Mouse (Mus musculus) embryonic facial prominence, embryonic 13.5 days (tissue): Measurements from ENCODE around the gene Hdac10. TPM values are rescaled to one million over a fixed set of nuclear protein-coding genes. Genes with fewer than 3 reads are reported as not detected.
A peak's percentile ranks its signal among the peaks of the same experiment; 100 is the strongest.

ENCODE experiments used
- ATAC-seq: fragments of 200-750 bp; cut with Nextera tagmentation; 2 replicates; pipeline ENCODE4 v1.8.0; 2017; ENCODE audit warnings: low read depth; ENCODE audit not compliant: insufficient number of reproducible peaks, insufficient read depth, low FRiP score, low TSS enrichment
- H3K27ac ChIP-seq: fragments of 300-500 bp; sonication (generic); 2 replicates; pipeline ENCODE4 v1.5.1; 2015; ENCODE audit warnings: moderate library complexity, mild to moderate bottlenecking, inconsistent platforms
- H3K27me3 ChIP-seq: fragments of 300-500 bp; sonication (generic); 2 replicates; pipeline ENCODE4 v1.6.1; 2015; ENCODE audit warnings: mild to moderate bottlenecking, inconsistent platforms
- H3K36me3 ChIP-seq: fragments of 300-500 bp; sonication (generic); 2 replicates; pipeline ENCODE4 v1.6.1; 2015; ENCODE audit warnings: mild to moderate bottlenecking, inconsistent platforms
- H3K4me1 ChIP-seq: fragments of 300-500 bp; sonication (generic); 2 replicates; pipeline ENCODE4 v1.6.1; 2015; ENCODE audit warnings: inconsistent platforms
- H3K4me2 ChIP-seq: fragments of 300-500 bp; sonication (generic); 2 replicates; pipeline ENCODE4 v1.6.1; 2015; ENCODE audit warnings: moderate library complexity, mild to moderate bottlenecking, inconsistent platforms
- H3K4me3 ChIP-seq: fragments of 300-500 bp; sonication (generic); 2 replicates; pipeline ENCODE4 v1.5.1; 2015; ENCODE audit warnings: mild to moderate bottlenecking, inconsistent platforms
- H3K9ac ChIP-seq: fragments of 300-500 bp; sonication (generic); 2 replicates; pipeline ENCODE4 v1.6.1; 2015; ENCODE audit warnings: mild to moderate bottlenecking, inconsistent platforms
- H3K9me3 ChIP-seq: fragments of 300-500 bp; sonication (generic); 2 replicates; pipeline ENCODE4 v1.6.1; 2016; ENCODE audit warnings: inconsistent platforms
- WGBS: fragments of 180-500 bp; shearing (Covaris S2); methylation state at CpG from one replicate; pipeline ENCODE4 v1.1.7; 2015; ENCODE audit warnings: mixed read lengths; 5-methylcytosine and 5-hydroxymethylcytosine counted together
- polyA plus RNA-seq: library from polyadenylated mRNA; unstranded; fragments of >200 nt; fragmentation: Nextera tagmentation; extraction: Ambion mirVana; gene quantifications from 2 replicates; pipeline ENCODE4 v1.2.1, GENCODE M21; 2015

Hdac10 gene
- polyA plus RNA-seq: 19.5 and 19.6 TPM in 2 replicates

DNA sequence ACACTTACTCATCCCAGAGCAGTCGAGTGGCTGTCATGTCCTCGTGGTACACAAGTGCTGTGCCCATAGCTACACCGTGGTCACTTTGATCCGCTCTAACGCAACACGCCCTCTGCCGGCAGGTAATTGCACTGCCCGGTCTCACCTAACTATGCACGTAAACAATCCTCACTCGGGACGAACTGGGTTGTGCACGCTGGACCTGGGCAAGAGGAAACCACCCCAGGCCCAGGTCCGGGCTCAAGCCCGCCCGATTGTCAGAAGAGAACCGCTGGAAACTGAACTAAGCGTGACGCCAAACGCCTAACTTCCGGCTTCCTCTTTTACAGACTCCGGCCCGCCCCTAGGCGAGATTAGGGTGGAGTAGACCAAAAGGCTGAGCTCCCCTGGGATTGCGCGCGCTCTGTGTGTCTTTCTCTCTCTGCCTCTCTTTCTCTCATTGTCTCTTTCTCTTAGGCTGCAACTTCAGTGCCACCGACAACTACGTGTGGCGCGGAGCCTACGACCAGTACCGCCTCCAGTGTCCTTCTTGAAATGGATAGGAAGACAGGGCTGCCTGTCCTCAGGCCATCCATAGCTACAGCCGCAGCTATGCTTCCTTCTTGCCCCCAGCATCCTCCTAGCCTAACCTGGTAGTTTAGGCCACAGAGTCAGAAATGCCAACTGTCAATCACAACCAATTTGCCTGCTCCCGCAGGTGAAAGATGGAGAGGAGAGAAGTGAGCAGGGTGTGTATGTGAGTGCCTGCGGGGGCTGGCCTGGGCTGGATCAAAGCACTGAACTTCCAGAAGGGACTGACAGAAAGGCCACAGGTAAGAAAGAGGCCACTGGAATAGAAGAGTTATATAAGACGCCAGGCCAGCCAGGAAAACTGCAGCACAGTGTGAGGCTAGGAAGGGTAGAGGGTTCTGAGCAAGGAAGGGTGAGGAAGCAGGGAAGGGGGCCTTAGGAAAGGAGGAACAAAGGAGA is at the start of gene Hdac10:
Gene Hdac10, minus strand, starts transcription at position 319 of the 969 bp plus-strand sequence.
- peak within 1 kb of the TSS; percentile 62 for H3K4me3 ChIP-seq
- H3K27ac ChIP-seq: peak within 1 kb of the TSS; percentile 80

DNA sequence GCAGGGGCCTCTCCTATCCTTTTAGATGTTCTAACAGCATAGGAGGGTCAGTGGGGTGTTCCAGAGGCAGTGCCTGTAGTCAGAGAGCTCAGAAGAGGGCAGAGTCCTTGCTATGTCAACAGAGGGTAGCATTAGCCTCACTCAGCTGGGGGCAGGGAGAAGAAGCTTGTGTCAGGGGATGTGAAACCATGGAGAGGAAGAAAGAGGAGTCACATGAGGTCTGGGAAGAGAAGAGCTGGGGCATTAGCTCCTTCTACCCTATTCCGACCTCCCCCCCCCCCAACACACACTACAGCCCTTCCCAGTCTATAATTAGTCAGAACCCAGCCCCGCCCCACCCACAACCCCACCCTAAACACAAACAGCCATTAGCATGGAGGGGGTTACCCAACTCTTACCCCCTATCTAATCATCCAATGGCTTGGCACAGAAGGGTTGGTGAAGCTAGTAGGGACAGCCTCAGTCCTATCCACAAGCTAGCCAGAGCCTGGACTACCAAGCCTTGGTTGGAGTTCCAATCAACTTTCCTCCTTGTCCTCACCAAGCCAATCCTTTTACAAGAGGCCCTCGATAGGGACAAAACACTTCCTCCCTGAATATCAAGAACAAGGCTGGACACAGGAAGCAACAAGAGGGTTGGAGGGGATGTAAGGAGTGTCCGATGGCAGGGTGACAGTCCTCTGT is 49.2 kb upstream of the Hdac10 start:
- H3K4me1 ChIP-seq: peaks cover 88% of the 10 kb centered on the region
- no peaks in the 10 kb centered on the region for H3K36me3 ChIP-seq
- WGBS: 58% methylated on average over 4 of the region's 4 CpGs
- H3K9ac ChIP-seq: peak overlapping the region; percentile 2; the same call in 1 of the 2 replicates
- H3K4me2 ChIP-seq: peak overlapping the region; percentile 93
- peak overlapping the region; percentile 95 for H3K27ac ChIP-seq
- no peaks in the 10 kb centered on the region for H3K9me3 ChIP-seq
- H3K27me3 ChIP-seq: no peaks in the 10 kb centered on the region
- ATAC-seq: no peak
- peak overlapping the region; percentile 83 for H3K4me3 ChIP-seq

More for the DNA sequence above, at the start of gene Hdac10:
- peaks cover 11% of the 10 kb centered on the region; the same call in 1 of the 2 replicates for H3K36me3 ChIP-seq
- ATAC-seq: peak; percentile 77
- H3K9ac ChIP-seq: peak within 1 kb of the TSS; percentile 79
- H3K9me3 ChIP-seq: no peaks in the 10 kb centered on the region
- 2% methylated on average over 36 of the region's 36 CpGs for WGBS
- H3K4me1 ChIP-seq: peaks cover 23% of the 10 kb centered on the region
- no peaks in the 10 kb centered on the region for H3K27me3 ChIP-seq
- H3K4me2 ChIP-seq: peak within 1 kb of the TSS; percentile 88

DNA sequence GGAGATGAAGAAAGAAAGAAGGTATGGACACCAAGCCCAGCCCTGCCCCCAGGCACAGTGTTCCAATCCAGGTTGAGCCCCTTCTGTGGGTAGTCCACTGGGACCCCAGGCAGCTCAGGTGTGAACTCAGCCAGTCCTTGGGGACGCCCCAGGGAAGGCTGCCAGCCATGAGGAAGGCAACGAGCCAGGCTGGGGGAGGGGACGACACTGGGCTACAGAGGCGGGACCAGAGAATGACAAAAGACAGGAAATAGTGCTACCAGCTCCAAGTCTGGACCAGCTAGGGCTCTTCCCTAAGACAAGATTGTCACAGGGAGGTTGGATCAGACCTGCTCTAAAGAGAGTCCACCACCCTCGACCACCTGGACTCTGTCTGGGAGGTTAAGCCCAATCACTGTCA is 48.6 kb upstream of the Hdac10 start:
- H3K4me3 ChIP-seq: peak overlapping the region; percentile 14
- H3K4me1 ChIP-seq: peaks cover 88% of the 10 kb centered on the region
- ATAC-seq: no peak
- no peaks in the 10 kb centered on the region for H3K9me3 ChIP-seq
- peak overlapping the region; percentile 93 for H3K4me2 ChIP-seq
- WGBS: 28% methylated on average over 5 of the region's 5 CpGs
- peak overlapping the region; percentile 2; the same call in 1 of the 2 replicates for H3K9ac ChIP-seq
- no peaks in the 10 kb centered on the region for H3K36me3 ChIP-seq
- H3K27ac ChIP-seq: peak overlapping the region; percentile 71
- no peaks in the 10 kb centered on the region for H3K27me3 ChIP-seq

DNA sequence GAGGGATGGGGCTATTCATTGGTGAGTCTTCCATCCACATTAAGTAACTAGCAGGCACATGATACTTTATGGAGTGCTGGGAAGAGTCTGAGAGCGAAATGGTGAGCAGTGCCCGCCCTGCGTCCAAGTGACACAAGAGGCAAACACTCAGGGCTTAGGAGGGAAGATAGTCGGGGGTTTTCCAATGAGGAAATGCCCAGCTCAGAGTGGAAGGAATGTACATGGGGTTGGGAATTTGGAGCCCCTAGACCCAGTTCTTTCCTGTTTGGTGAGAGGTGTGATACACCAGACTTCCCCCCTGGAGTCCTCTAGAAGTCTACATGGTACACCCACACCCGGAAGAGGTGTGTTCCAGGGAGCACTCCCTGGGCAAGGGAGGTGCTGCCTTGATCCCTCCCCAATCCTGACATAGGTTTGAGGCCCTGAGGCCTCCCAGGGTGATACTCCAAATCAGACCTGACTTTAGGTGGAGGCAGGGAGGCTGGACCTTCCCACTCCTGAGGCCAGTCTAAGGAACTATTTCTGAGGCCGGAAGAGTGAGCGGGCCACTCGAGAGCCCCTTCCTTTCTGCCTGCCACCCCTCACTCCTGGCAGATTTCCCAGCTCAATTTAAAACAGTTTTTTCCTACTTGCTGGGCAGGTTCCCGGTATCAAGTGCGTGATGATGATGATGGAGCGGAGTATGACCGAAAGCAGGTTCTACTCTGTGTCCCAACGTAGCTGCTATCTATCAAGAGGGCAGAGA is 47.1 kb upstream of the Hdac10 start:
- H3K9ac ChIP-seq: no peak overlapping the region
- H3K4me1 ChIP-seq: peaks cover 90% of the 10 kb centered on the region
- H3K4me3 ChIP-seq: no peak overlapping the region
- peak overlapping the region; percentile 16; the same call in 1 of the 2 replicates for H3K4me2 ChIP-seq
- no peaks in the 10 kb centered on the region for H3K9me3 ChIP-seq
- ATAC-seq: no peak
- no peaks in the 10 kb centered on the region for H3K36me3 ChIP-seq
- no peaks in the 10 kb centered on the region for H3K27me3 ChIP-seq
- WGBS: 70% methylated on average over 13 of the region's 13 CpGs
- peak overlapping the region; percentile 55 for H3K27ac ChIP-seq

DNA sequence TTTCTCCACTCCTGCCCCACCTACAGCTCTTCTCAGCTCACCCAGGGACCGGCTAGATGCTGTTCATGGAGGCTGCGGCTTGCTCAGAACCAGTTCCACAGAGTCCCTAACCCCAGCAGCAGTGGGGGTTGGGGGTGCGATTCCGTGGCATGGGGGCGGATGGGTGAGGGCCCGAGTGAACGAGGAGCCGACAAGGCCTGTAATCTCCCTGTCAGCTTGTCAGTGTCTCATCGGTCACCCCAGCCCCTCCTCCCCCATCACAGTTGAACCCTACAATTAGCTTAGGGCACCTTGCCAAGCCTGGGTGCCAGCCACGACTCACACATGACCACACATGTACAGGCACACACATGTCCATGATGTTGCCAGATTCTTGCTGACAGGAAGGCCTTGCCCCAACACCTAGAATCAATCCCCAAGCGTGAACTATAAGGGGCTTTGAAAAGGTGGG is 46.4 kb upstream of the Hdac10 start:
- Histone ChIP-seq H3K4me1 (peaks cover 96% of the 10 kb centered on the region), H3K27ac (peak overlapping the region; percentile 55; the same call in 1 of the 2 replicates), H3K9me3 (no peaks in the 10 kb centered on the region), H3K27me3 (no peaks in the 10 kb centered on the region), H3K36me3 (no peaks in the 10 kb centered on the region), H3K9ac (no peak overlapping the region), H3K4me2 (peak overlapping the region; percentile 99), H3K4me3 (peak overlapping the region; percentile 55; the same call in 1 of the 2 replicates)
- WGBS: 58% methylated on average over 11 of the region's 11 CpGs
- ATAC-seq: no peak; the same call in 1 of the 2 replicates

DNA sequence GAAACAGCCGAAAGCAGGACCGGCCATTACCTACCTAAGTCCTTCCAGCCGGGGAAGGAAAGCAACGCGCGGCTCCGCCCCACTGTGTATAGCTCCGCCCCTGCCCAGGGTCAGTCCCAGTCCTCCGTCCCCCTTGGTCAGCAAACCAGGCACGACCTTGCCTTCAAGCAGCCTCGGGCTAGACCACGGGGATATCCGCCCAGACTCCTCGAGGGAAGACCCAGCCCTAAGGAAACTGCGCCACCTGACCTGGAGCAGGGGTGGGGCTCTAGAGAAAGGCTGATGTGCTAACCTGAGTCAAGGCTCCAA is 45.4 kb upstream of the Hdac10 start:
- Histone ChIP-seq H3K9me3 (no peaks in the 10 kb centered on the region), H3K27ac (peak overlapping the region; percentile 55; the same call in 1 of the 2 replicates), H3K9ac (peak overlapping the region; percentile 73), H3K4me1 (peaks cover 98% of the 10 kb centered on the region), H3K36me3 (peaks cover 2% of the 10 kb centered on the region; the same call in 1 of the 2 replicates), H3K27me3 (no peaks in the 10 kb centered on the region), H3K4me2 (peak overlapping the region; percentile 99), H3K4me3 (peak overlapping the region; percentile 55)
- WGBS: 2% methylated on average over 15 of the region's 15 CpGs
- no peak; the same call in 1 of the 2 replicates for ATAC-seq

DNA sequence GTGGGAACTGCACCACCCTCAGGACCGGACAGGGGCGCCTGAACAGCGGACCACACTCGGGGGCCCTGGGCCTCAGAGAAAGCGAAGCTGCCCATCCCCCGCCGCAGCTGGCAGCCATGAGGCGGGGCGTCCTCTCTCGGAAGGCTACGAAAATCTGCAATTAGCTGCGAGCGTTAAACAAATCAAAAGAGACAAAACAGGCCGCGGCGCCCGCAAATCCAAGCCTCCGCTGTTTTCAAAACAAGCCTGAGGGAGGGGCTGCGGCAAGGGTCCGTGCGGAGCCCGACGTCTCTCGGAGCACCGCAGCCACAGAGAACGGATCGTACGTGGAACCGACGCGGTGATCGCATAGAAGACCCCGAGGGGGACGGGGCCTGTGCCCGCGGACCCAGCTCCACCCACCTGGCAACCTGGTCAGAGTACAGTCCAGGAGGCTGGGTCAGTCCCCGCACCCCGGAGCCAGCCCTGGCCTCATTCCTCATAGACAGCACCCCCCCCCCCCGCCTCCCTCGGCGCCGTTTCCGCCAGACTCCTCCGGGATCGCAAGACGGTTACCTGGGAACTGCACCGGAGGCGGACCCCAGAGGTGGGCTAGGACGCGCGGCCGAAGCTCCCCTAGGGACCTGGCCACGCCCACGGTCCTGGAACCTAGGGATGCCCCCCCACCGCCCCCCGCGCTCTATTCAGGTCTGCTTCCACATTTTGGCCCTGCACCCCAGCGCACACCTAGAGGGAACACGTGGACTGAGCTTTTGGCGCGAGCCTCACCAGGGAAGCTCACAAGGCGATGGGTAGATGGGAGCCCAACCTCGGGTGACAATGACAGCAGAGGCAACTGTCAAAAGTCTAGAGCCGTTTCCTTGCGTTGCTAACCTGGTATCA is 44.8 kb upstream of the Hdac10 start:
- no peaks in the 10 kb centered on the region for H3K27me3 ChIP-seq
- H3K4me3 ChIP-seq: peak overlapping the region; percentile 55
- peak overlapping the region; percentile 99 for H3K4me2 ChIP-seq
- no peaks in the 10 kb centered on the region for H3K9me3 ChIP-seq
- peak overlapping the region; percentile 73 for H3K9ac ChIP-seq
- H3K4me1 ChIP-seq: peaks cover 98% of the 10 kb centered on the region
- under 1% methylated on average over 61 of the region's 65 CpGs for WGBS
- H3K27ac ChIP-seq: peak overlapping the region; percentile 84
- ATAC-seq: no peak
- H3K36me3 ChIP-seq: peaks cover 8% of the 10 kb centered on the region

DNA sequence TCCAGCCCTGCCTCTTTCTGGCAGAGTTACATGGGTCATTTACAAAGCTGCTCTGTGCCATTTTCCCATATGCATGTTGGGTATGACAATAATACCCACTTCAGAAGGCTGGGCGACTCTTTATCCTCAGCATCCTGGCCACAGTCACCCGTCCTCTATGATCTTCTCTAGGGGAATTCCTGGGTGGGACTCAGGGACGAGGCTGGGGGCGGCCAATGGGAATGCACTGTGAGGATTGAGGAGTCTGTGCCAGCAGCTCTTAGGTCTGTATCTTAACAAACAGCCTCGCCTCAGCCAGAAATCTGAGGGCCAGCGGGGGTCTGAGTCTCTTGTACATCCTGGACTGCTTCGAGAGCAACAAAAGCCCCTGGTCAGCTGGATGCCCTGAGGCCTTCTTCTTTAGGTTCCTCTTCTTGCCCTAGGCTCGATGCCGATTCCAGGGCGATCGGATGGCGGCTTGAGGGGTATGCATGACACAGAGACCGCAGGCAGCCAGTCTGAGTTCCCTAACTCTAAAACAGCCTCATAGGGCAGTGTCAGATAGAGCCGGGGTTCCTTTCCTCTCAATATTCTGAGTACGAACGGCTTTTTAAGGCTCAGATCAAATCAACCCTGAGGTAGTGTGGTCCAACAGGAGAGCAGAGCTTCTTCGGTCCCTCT is 43.9 kb upstream of the Hdac10 start:
- no peaks in the 10 kb centered on the region for H3K9me3 ChIP-seq
- H3K4me2 ChIP-seq: peak overlapping the region; percentile 99
- no peaks in the 10 kb centered on the region for H3K27me3 ChIP-seq
- peaks cover 94% of the 10 kb centered on the region for H3K4me1 ChIP-seq
- H3K9ac ChIP-seq: peak overlapping the region; percentile 73
- ATAC-seq: no peak
- peak overlapping the region; percentile 84 for H3K27ac ChIP-seq
- peaks cover 17% of the 10 kb centered on the region for H3K36me3 ChIP-seq
- 29% methylated on average over 17 of the region's 17 CpGs for WGBS
- peak overlapping the region; percentile 55 for H3K4me3 ChIP-seq

DNA sequence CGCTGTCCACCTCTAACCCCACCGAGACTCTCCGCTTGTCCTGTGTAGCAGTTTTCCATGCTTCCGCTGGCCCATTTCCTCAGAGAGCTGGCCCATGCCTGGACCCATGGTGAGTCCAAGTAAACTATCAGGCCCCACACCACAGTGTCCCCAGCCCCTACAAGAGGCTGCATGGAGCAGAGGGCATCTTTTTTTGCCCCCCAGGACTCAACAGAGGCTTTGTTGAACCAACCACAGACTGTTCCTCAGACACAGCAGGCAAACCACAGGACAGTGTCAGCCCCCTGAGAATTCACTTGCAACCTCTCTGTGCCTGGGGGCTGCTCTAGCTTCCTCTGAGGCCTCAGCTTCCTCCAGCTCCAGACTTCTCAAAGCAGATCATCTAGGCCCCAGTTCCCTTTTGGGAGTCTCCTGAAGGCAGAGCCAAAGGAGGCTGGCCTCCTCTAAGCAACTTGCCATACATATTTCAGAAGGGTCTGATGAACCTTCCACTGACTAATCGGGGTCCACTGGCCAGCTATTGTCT is 43.1 kb upstream of the Hdac10 start:
- Histone ChIP-seq H3K27ac (no peak overlapping the region), H3K36me3 (peaks cover 25% of the 10 kb centered on the region), H3K4me3 (no peak overlapping the region), H3K4me2 (no peak overlapping the region), H3K27me3 (no peaks in the 10 kb centered on the region), H3K9ac (no peak overlapping the region), H3K4me1 (peaks cover 85% of the 10 kb centered on the region), H3K9me3 (no peaks in the 10 kb centered on the region)
- 89% methylated on average over 5 of the region's 5 CpGs for WGBS
- ATAC-seq: no peak

DNA sequence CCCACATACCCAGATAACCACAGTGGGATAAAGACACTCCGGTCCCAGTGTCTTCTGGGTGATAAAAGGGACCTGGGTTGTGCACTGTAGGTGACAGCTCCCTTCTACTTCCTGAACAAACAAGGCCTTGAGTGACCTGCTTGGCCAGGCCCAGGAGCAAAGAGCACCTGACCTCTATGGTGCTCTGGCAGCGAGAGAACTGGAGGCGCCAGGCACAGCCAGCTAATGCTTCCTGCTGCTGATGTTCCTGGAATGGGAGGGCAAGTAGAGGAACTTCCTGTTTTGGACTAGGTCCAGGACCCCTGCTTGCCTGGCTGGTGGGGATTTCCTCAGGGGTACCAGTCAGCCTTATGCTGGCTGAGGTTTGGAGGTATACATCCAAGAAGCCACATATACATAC is 41.6 kb upstream of the Hdac10 start:
- peaks cover 40% of the 10 kb centered on the region for H3K36me3 ChIP-seq
- peaks cover 70% of the 10 kb centered on the region for H3K4me1 ChIP-seq

More for the DNA sequence above, 41.6 kb upstream of the Hdac10 start:
- 64% methylated on average over 3 of the region's 3 CpGs for WGBS
- H3K4me3 ChIP-seq: 0 out of 2 replicates have a peak overlapping the region, but pooled peaks have one; percentile 16
- no peak for ATAC-seq
- peak overlapping the region; percentile 53; the same call in 1 of the 2 replicates for H3K4me2 ChIP-seq
- H3K9ac ChIP-seq: peak overlapping the region; percentile 47; the same call in 1 of the 2 replicates
- no peaks in the 10 kb centered on the region for H3K27me3 ChIP-seq
- H3K27ac ChIP-seq: peak overlapping the region; percentile 82
- H3K9me3 ChIP-seq: no peaks in the 10 kb centered on the region
